Comparison of ENCODE assay signal across 14 mouse cellular contexts in genomic region chr12:40434101-40434500, GRCm38 (mm10). TPM values are rescaled to one million over a fixed set of nuclear protein-coding genes. Genes with fewer than 3 reads are reported as not detected.
DNase-seq lines count a peak whose midpoint lies in the region; ATAC-seq and TF ChIP-seq lines count a peak whose summit lies in the region.
"Had no signal": no experiment of that assay in that cellular context is flagged by ENCODE, and none has a peak within 500 bp of the region (broad histone marks: within the 10 kb centered on the region; RNA-seq: fewer than 3 reads in every experiment).

No protein-coding gene starts in this region.

- H3K9ac ChIP-seq in heart, embryonic 14.5 days (ENCODE audit: low read length), result no peak overlapping the region
- H3K9ac ChIP-seq in heart, embryonic 11.5 days (ENCODE audit: low read depth, low read length), result no peak overlapping the region
- H3K9ac ChIP-seq: hindbrain, embryonic 15.5 days; lung, embryonic 15.5 days; neural tube, embryonic 13.5 days had no signal

- CTCF ChIA-PET in Patski (lab: Charles Lee), result interaction anchor here (0.7 to 1.0 kb wide), 2 partner anchors 9 to 11 kb away, joined by 3 read pairs; no protein-coding TSS in a partner anchor

- DNase-seq in layer of hippocampus, adult 2 months (ENCODE audit: low spot score in 2 of 2), result peak in 1 of 2 experiments; percentile 47
- DNase-seq in layer of hippocampus, postnatal 25 days (ENCODE audit: extremely low spot score in 1 of 2, low spot score in 1 of 2), result no peak
- peak; percentile 53 for DNase-seq in Patski (ENCODE audit: low read depth, low spot score)
- peak; percentile 26 for DNase-seq in lung, postnatal 14 days
- no peak for DNase-seq in urinary bladder, adult 2 months (ENCODE audit: low spot score)
- DNase-seq: midbrain, embryonic 14.5 days; retina, postnatal 1 day; spleen, adult 18-20 months had no signal

- TF ChIP-seq CTCF in layer of hippocampus, adult 2 months (conservative IDR thresholded peaks at IDR 0.05), result no peak
- TF ChIP-seq CTCF in Patski (IDR thresholded peaks at IDR 0.05), result no peak

- H3K27ac ChIP-seq in heart, embryonic 14.5 days (replicated peaks in 1 of 2; ENCODE audit: control insufficient read depth in 1 of 2, insufficient read depth in 1 of 2, low read depth in 2 of 2, low read length in 2 of 2), result 0 out of 4 replicates have a peak overlapping the region, but pooled peaks of 1 of the 2 experiments have one; percentile 38
- no peak overlapping the region for H3K27ac ChIP-seq in heart, embryonic 11.5 days (ENCODE audit: low read depth, low read length)
- peak overlapping the region; percentile 19; the same call in 1 of the 2 replicates for H3K27ac ChIP-seq in layer of hippocampus, adult 2 months
- H3K27ac ChIP-seq: hindbrain, embryonic 15.5 days; kidney, postnatal 0 days; lung, embryonic 15.5 days; neural tube, embryonic 13.5 days had no signal

- POLR2A ChIA-PET in Patski (lab: Charles Lee), result no interaction called here

- in situ Hi-C loops in Patski (cut with MboI; ENCODE audit: low pct_unique_long_range_greater_than_20kb), result no loop called here

- H3K36me3 ChIP-seq in heart, embryonic 14.5 days (ENCODE audit: control insufficient read depth, insufficient read depth, low read length), result no peaks in the 10 kb centered on the region
- no peaks in the 10 kb centered on the region for H3K36me3 ChIP-seq in heart, embryonic 11.5 days (ENCODE audit: control insufficient read depth, insufficient read depth, low read length)
- H3K36me3 ChIP-seq: hindbrain, embryonic 15.5 days; lung, embryonic 15.5 days; neural tube, embryonic 13.5 days had no signal

- H3K4me2 ChIP-seq in heart, embryonic 14.5 days (ENCODE audit: low read length), result peak overlapping the region; percentile 21; the same call in 1 of the 2 replicates
- no peak overlapping the region for H3K4me2 ChIP-seq in heart, embryonic 11.5 days
- H3K4me2 ChIP-seq: hindbrain, embryonic 15.5 days; lung, embryonic 15.5 days; neural tube, embryonic 13.5 days had no signal

- WGBS in heart, embryonic 14.5 days, result 20% methylated on average over 3 of the region's 3 CpGs
- 49% methylated on average over 3 of the region's 3 CpGs for WGBS in heart, embryonic 11.5 days (ENCODE audit: insufficient replicate concordance)

- H3K4me1 ChIP-seq in heart, embryonic 14.5 days (ENCODE audit: control insufficient read depth in 2 of 2, insufficient read depth in 2 of 2, low read length in 2 of 2), result peaks cover 18 to 40% of the 10 kb centered on the region in 2 experiments
- H3K4me1 ChIP-seq in heart, embryonic 11.5 days (ENCODE audit: control insufficient read depth, insufficient read depth, low read length), result peaks cover 17% of the 10 kb centered on the region

- no peak for ATAC-seq in heart, embryonic 14.5 days (ENCODE audit: insufficient number of reproducible peaks, insufficient read depth, low FRiP score, low read depth)
- ATAC-seq in heart, embryonic 11.5 days (replicated peaks; ENCODE audit: insufficient number of reproducible peaks, low FRiP score, low TSS enrichment), result no peak
- peak; percentile 31 for ATAC-seq in Patski

- no peak overlapping the region for H3K4me3 ChIP-seq in heart, embryonic 14.5 days (ENCODE audit: control insufficient read depth in 1 of 2, insufficient read depth in 1 of 2, low read depth in 1 of 2, low read length in 2 of 2)
- no peak overlapping the region for H3K4me3 ChIP-seq in heart, embryonic 11.5 days (ENCODE audit: low read depth, low read length)
- H3K4me3 ChIP-seq in layer of hippocampus, adult 2 months, result no peak overlapping the region
- H3K4me3 ChIP-seq: hindbrain, embryonic 15.5 days; lung, embryonic 15.5 days; neural tube, embryonic 13.5 days had no signal

- no peaks in the 10 kb centered on the region for H3K27me3 ChIP-seq in heart, embryonic 14.5 days (ENCODE audit: control insufficient read depth, insufficient read depth, low read length)
- no peaks in the 10 kb centered on the region for H3K27me3 ChIP-seq in heart, embryonic 11.5 days (ENCODE audit: control insufficient read depth, insufficient read depth, low read length)
- no peaks in the 10 kb centered on the region for H3K27me3 ChIP-seq in Patski
- H3K27me3 ChIP-seq: hindbrain, embryonic 15.5 days; lung, embryonic 15.5 days; neural tube, embryonic 13.5 days had no signal

- no peaks in the 10 kb centered on the region for H3K9me3 ChIP-seq in heart, embryonic 14.5 days (ENCODE audit: control insufficient read depth, low read length)
- H3K9me3 ChIP-seq in heart, embryonic 11.5 days (replicated peaks; ENCODE audit: control insufficient read depth, low read length), result no peaks in the 10 kb centered on the region
- H3K9me3 ChIP-seq: hindbrain, embryonic 15.5 days; lung, embryonic 15.5 days; neural tube, embryonic 13.5 days had no signal

RNA-seq across cellular contexts. Expression of gene Zfp277, which starts 11.6 kb away (rescaled TPM):
- polyA plus RNA-seq in heart, embryonic 14.5 days (2014; fragmentation: Nextera tagmentation; extraction: Ambion mirVana), result 32.1 and 37.5 TPM in 2 replicates
- polyA plus RNA-seq in heart, embryonic 11.5 days (2014; fragmentation: Nextera tagmentation; extraction: Ambion mirVana), result 32.4 and 35.8 TPM in 2 replicates
- total RNA-seq in layer of hippocampus, adult 2 months (2021), result 10 to 100 TPM; 24.2 to 26.5 TPM
- 10 to 100 TPM; 23.9 to 25.1 TPM for total RNA-seq in layer of hippocampus, postnatal 25 days (2021)
- polyA plus RNA-seq in Patski (2021), result 20.1 TPM
- polyA plus RNA-seq in urinary bladder, adult 2 months (2012; rRNA removed), result 19.3 and 22.1 TPM in 2 replicates

RNA-seq across cellular contexts. Expression of gene Dock4, which starts 11.7 kb away (rescaled TPM):
- polyA plus RNA-seq in heart, embryonic 14.5 days (2014; fragmentation: Nextera tagmentation; extraction: Ambion mirVana), result 8.5 and 9.6 TPM in 2 replicates
- 6.1 and 8.1 TPM in 2 replicates for polyA plus RNA-seq in heart, embryonic 11.5 days (2014; fragmentation: Nextera tagmentation; extraction: Ambion mirVana)
- 100 to 1,000 TPM; 253 to 265 TPM for total RNA-seq in layer of hippocampus, adult 2 months (2021)
- 100 to 1,000 TPM; 205 to 242 TPM for total RNA-seq in layer of hippocampus, postnatal 25 days (2021)
- polyA plus RNA-seq in Patski (2021), result 2.9 TPM
- polyA plus RNA-seq in urinary bladder, adult 2 months (2012; rRNA removed), result 4.1 and 5.1 TPM in 2 replicates

Comparison
In these comparisons a context has a peak if more than half of its experiments do, and no peak if none do; other contexts are left out.
1. DNase-seq: peak in Patski (single experiment) and lung, postnatal 14 days (single experiment); none in layer of hippocampus, postnatal 25 days (0 of 2) and urinary bladder, adult 2 months (single experiment).